Mouse (Mus musculus): ENCODE measurements around the gene Cyp2c50. TPM values are rescaled to one million over a fixed set of nuclear protein-coding genes. Genes with fewer than 3 reads are reported as not detected.

The Cyp2c50 gene
- polyA plus RNA-seq, 1 experiment from 2014 or later: not detected

Other genes with a start within 250 kb of the Cyp2c50 start
- not detected in 2 replicates for gene Cyp2c69, start 202.9 kb upstream of the Cyp2c50 start, polyA plus RNA-seq (2014; fragmentation: Nextera tagmentation; extraction: Ambion mirVana)
- not detected in 2 replicates for gene Cyp2c37, start 97.3 kb upstream of the Cyp2c50 start, polyA plus RNA-seq (2014; fragmentation: Nextera tagmentation; extraction: Ambion mirVana)
- not detected in 2 replicates for gene Cyp2c54, start 15.9 kb upstream of the Cyp2c50 start, polyA plus RNA-seq (2014; fragmentation: Nextera tagmentation; extraction: Ambion mirVana)
- gene Cyp2c70, start 97.6 kb downstream of the Cyp2c50 start, polyA plus RNA-seq (2014; fragmentation: Nextera tagmentation; extraction: Ambion mirVana): not detected in 2 replicates
- 121 and 137 TPM in 2 replicates for gene Pdlim1, start 182.2 kb downstream of the Cyp2c50 start, polyA plus RNA-seq (2014; fragmentation: Nextera tagmentation; extraction: Ambion mirVana)